Mouse (Mus musculus) retina, postnatal 7 days (tissue): Measurements from ENCODE around the gene Banp.

Experiments used
- DNase-seq: peaks from one replicate; pipeline ENCODE4 v3.0.0-alpha.2; 2012; ENCODE audit warnings: low read depth, low spot score

Banp gene

DNA sequence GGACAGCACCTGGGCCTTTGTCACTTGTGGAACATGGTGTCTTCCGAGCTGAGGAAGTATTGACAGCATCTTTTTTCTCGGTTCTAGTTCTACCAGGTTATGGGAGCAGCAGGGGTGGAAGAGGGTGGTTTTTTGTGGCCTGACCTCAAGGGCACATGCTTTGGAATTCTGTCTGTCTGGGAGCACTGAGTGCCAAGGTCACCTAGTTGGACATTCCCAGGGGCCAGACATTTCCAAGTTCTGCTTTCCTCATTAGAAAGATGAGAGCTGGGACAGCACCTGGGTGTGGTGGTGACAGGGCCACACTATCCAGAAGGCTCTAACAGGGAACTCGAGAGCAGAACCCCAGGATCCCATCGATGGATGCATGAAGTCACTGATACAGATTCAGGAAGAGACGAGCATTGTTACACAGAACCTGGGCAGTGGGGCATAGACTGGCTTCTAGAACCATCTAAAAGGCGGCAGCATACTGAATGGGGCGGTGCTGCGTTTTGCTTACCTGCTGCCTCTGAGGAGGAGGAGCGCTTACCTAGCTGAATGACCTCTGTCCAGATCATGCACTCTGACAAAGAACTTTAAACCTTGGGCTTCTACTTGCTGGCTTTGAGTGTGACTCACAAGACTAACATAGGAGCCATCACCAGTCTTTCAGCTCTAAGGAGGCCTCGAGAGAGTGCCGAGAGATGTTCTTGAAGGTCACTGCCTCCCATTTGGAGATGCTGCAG lies 31.4 kb downstream of the Banp start:
- DNase-seq, result no peak

DNA sequence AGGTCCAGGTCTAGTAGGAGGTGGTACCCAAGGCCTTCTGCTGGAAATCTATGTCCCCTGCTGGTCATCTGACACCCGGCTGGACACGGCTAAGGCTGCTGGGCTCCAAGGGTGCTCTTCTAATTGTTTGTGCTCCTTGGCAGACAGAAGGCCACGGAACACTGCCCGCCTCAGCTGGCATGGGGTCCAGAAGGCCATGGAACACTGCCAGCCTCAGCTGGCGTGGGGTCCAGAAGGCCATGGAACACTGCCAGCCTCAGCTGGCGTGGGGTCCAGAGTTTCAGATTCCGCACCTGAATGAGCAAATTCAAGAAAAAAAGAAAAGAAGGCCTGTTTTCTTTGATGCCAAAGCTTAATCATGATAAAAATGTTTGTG lies 32.0 kb downstream of the Banp start:
- DNase-seq, result no peak

DNA sequence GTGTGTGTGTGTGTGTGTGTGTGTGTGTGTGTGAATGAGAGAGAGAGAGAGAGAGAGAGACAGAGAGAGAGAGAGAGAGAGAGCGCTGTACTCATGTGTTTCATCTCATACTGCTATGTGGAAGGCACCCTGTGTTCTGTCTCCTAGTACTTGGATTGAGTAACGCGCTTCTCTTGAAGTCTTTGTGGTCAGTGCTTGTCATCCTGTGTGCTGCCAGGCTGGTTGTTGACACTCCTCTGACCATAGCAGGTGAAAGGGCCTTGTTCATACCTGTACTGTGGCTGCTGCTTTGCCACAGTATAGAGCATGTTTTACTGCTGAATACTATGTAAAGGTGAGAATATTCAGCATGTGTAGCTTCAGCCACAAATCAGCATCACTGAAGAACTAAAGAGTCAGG lies 36.1 kb downstream of the Banp start:
- DNase-seq, result no peak

DNA sequence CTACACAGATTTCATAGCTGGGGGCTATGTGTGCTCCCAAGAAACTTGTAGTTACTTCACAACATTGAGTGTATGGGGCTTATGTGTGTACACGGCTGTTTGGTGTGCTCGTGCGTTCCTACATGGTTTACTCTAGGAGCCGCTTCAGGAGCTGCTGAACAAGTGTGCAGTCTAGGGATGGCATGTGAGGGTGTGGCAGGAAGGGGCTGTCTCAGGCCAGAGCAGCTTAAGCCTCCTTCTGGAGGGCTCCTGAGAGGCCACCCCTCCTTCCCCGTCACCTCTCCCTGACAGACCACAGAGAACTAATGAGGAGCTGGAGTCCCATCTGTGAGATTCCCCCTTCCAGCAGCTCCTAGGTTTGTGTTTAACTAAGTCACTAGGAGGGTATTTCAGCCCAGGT lies 38.3 kb downstream of the Banp start:
- no peak for DNase-seq

DNA sequence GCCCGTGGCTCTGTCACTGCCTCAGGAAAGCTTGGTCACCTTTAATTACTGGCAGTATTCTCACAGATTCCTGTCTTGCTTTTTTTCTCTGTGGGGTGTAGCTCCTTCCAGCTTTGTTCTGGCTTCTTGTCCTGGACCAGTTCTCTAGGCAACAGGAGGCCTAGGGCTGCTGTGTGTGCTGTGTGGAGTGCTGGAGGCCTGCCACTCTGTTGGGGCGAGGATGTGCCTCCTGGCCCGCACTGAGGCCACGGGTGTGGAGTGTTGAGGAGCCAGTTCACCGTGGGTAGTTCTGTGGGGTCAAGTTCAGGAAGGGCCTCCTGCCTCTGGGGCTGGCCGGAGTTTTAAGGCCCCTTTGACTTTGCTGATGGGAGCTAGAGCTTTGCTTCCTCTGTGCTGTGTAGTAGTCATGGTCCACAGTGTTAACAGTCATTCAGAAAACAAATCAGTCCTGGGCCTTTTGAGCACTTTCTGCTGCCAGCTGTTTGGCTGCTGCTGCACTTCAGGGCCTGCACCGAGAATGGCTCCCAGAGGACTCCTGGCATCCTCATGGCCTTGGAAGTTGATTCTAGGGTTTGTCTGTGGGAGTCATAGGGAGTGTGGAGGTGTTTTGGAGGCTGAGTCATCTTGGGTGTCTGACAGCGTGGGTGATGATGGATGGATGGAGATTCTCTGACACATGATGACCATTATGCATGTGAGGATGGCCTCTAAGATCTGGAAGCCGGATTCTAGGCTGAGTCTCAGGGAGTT lies 41.1 kb downstream of the Banp start:
- DNase-seq, result no peak

DNA sequence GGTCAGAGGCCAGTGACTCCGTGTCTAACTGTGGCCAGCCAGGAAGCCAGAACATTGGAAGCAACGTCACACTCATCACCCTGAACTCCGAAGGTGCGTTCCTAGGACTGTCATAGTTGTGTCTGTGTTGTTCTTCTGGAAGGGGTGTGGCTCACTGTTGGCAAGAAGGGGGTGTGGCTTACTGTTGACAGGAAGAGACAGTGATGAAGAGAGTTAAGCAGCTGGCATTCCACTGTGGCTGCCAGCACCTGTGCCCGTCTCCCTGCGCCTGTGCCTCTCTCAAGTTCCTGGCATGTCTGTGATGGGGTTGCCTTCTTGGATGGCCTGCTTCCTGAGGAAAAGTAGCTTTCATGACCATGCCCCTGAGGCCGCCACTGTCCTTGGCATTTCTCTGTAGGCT lies 42.1 kb downstream of the Banp start:
- no peak for DNase-seq

DNA sequence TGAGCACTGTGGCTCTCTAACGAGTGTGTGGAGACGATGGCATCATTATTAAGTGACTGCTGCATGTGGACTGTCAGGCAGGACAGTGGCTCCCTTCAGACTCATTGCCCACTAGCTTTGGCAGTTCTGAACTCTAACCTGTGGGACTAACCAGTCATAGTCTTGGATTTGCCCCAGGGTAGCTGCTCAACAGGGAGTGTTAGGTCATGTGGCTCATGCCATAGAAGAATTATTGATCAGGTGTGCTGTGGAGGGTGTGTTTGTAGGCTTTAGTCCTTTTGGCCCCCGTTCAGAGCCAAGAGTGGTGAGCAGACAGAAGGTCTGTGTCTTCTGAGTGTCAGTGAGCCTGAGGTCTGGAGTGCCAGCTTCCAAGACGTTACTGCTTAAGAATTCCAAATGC lies 43.4 kb downstream of the Banp start:
- DNase-seq, result no peak

DNA sequence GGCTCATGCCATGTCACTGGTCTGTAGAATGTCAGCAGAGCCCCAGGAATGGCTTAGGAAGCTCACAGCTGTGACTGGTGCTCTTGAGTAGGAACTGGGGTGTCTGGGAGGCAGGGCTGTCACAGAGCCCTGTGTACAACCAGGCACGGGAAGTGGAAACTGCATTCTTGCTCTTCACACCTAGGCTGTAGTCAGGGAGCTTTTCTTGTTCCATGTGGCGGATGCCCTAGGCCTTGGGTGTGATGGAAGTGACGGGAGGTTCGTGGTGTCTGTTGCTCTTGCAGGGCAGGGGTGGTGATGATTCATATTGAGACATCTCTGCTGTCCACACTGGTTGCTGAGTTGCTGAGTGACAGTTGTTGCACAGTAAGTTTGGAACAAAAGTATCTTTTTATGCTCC lies 45.6 kb downstream of the Banp start:
- DNase-seq, result no peak

DNA sequence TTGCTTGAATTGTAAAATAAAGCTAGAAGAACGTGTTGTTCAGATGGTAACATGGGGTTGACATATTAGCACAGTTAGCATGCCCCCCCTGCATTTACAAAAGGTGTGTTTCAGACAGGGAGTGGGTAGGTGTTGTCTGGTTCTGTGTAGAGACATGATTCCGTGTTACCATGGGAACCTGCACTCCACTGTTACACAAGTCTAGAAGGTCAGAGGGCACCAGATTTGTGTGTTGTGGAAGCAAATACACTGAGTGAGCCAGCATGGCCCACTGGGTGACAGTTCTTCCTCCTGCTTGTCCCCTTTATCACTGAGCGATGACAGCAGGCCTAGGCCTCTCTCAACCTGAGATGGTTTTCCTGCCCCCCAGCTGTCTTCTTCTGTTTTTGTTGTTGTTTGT lies 46.3 kb downstream of the Banp start:
- no peak for DNase-seq

DNA sequence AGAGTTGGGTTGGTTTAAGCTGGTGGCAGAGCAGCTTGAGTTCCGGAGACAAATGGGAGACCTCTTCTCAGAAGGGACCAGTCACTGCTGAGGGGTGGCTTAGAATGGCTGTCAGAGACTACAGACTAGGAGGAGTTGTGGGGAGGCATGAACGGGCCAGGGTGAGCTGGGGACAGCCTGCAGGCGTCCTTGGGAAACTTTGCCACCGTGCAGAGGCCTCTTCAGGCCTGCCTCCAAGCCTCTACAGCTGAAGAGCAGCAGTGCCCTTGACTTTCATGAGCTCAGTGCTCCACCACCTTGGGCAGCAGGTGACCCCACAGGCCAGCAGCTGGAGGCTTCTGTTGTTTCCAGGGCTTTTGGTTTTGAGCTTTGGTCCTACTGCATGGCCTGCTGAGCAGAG lies 49.1 kb downstream of the Banp start:
- DNase-seq, result no peak

DNA sequence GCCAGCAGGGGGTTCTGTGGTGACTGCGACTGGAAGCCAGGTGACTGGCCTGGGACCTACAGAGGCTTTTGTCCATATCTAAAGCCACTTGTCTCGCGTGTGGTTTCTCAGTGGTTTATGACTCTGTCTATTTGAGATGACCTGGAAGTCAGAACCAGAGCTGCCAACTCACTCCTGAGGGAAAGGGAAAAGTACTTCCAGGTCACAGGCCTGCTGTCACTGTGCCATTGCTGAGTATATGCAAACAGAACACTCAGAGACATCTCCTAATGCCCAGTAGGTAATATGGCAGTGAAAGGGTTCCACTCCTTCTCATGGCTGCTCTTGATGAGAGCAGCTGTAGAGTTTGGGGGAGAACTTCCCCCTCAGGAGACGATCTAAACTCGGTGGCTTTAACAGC lies 49.7 kb downstream of the Banp start:
- no peak for DNase-seq

DNA sequence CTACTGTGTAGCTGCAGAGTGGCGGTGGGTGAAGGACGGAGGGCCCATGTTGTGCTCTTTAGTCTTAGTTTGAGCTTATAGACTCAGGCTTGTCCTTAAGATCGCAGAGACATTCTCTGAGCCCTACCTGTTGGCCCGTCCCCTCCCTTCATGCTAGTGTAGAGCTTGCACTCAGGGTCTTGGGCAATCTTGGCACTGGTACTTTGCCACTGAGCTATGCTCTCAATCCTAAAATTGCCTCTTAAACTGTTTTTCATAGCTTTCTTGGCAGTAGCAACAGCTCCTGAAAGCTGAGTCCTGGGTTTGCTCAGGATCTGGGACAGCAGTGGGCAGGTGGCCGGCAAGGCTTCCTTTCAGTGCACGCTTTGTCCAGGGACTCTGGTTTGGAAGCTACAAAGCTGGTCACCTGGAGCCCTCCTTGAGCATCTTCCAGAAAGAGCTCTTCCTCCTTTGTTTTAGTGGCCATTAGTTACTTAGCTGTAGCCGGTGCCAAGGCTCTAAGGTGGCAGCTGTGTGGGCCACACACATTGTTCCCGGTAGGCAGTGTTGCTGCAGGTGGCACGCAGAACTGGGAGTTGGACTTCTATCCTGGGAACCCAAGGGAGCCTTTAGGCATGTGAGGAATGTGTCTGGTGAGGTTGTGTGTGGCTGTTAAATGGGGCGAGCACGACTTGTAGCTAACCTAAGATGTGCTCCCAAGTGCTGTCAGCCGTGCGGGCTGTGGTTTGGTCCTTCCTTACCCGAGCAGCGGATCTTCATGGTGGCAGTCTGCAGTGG lies 52.0 kb downstream of the Banp start:
- no peak for DNase-seq

DNA sequence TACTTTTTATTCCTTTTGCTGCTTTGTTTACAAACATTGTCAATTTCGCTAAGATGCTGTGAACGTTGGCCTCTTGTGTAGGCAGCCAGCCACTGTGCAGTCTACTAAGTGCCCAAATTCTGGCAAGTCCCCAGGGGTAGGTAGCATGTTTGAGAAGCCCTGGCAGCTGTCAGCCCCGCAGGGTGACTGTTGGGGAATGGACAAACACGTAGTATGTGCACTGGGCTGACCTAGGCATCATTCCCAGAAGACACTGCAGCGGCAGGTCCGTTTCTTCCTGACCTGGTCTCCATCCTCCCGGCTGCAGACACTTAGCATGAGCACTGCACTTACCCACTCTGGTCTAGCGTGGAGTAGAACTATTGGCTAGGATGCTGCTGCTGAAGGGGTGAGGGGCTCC lies 54.1 kb downstream of the Banp start:
- DNase-seq, result no peak

DNA sequence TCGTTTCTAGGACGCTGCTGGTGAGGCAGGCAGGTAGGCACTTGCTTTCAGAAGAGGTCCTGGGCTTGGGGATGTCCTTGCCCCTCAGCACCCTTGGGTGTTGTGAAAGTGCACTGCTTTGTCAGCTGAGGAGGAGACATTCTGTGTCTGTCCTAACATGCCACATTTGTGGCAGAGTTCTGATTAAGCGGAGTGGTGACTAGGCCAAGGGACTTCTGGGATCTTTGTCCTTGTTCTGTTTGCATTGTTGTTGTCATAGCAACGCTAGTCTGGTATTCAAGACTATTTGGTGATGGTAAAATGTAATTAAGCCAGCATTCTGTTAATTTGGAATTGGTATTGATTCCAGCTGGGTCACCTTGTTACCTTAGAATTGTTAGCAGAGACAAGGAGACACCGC lies 54.6 kb downstream of the Banp start:
- no peak for DNase-seq

DNA sequence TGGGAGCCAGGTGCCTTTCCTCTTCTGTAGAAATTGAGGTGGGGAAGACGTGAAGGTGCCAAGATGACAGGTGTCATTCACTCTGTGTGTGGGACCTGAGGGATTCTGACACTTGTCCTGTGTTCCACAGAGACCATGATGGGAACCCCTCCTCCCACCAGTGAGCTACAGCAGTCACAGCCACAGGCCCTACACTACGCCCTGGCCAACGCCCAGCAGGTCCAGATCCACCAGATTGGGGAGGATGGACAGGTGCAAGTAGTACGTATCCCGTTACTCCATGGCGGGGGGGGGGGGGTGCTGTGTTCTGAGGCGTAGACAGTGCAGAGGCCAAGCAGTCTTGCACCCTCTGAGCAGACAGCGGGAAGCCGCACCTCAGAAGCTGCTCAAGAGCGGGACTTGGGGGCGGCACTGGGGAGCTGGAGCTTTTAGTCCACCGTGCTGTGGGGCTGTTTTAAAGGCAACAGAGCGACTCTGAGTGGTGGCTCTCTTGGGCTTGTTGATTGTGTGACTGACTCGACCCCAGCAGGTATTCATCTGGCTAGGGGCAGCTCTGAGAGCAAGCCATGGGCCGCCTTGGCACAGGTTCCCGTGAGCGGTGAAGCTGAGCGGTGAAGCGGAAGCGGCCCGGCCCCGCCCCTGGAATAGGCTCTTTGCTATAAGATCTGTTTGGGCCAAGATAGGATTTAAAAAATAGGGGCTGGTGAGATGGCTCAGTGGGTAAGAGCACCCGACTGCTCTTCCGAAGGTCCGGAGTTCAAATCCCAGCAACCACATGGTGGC lies 56.1 kb downstream of the Banp start:
- no peak for DNase-seq

DNA sequence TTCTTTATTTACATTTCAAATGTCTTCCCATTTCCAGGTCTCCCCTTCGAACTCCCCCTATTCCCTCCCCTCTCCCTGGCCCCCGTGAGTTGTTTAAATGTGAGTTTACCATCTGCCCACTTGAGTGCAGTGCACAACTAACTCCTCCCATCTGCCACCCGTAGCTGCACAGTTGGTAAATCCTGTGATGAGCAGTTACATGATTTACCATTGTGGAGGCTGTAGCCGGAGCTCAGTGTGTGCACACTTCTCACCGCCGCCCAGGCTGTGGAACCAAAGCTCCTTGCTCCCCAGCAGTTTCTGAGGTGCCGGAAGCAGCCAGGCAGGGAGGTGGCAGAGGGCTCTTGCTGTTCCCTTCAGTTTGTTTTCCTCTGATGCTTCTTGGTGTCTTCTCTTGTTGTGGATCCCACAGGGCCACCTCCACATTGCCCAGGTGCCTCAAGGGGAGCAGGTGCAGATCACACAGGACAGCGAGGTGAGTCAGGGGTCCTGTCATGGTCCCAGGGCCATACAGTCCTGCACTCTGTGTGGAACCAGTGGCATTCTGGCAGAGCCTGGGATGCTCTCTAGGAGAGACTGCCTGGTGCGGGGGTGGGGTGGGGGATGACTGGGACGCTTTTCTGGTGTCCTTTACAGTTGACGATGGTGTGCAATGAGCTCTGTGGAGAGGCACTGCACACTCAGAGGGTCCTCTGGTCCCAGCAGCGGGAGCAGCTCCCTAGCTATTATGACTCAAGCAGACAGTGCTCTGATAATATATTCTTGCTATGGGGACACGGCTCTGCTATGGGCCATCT lies 57.3 kb downstream of the Banp start:
- DNase-seq, result no peak

DNA sequence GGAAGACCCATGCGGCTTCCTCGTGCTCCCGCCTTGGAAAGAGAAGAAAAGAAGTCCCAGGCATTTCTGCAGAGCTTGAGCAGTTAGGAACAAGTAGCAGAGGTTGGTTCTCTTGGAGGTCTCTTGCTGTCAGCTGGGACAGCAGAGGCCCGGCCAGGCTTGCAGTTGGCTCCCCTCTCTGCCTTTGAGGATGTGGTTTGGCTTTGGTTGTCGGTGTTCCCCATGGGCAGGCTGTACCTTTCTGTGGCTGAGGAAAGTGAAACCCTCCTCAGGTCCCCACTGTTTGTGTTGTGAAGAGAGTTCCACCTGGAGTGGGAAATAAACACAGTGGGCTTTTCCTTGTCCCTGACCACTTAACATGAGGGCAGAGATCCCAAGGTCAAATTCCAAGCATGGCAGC lies 58.8 kb downstream of the Banp start:
- DNase-seq, result no peak

DNA sequence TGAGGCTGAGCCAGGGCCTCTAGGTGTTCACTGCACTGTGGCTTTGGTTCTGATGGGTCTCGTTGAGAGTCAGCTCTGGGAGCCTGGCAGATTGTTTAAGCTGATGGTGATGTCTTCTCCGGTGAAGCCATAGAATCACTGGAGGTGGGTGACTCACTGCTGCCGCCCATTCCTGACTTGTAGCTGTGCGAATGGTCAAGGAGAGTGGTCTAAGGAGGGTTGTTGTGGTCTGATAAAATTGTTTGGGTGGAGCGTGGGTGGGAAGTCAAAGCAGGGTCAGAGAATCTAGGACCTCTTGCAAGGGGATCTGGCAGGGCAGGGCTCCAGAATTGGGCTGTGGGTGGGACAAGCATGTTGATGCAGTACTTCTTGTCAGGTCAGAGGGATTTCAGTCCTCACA lies 61.1 kb downstream of the Banp start:
- DNase-seq, result no peak

DNA sequence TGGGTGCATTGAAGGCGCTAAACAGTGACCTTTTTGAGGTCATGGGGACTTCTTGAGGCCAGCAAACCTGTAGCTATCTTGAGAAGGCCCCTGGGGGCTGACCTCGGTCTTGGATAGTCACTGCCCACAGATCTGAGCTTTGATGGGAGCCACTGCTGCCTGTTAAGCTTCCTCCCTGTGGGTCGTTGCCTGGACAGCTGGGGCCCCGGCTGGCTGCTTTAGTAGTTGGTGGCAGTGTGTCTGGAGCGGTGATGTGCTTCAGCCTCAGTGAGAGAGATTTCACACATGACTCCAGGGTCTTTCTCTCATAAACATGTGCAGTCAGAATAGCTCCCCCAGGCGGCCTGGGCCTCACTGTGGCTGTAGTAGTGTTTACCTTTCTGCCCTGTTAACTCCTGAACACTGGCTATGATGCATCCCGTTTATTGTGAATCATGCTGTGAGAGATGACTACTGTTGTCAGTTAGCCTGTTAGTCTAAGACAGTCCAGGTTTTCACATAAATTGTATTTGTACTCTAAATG lies 61.6 kb downstream of the Banp start:
- no peak for DNase-seq

DNA sequence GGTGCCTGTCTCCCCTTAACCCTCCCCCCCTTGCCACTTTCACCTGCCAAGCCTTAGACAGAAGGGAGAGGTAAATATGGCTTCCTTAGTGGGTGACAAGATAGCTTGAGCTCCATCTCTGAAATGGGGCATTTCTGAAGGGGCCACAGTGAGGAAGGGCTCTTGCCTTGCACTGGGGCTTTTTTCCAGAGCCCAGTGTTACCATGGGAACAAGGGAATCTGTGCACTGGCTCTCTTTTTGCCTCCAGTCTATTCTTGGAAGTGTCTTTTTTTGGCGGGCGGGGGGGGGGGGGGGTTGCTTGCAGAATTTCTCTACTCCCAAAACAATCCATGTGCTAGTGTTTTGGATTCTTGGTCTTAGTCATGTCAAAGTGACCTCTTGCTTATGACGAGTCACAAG lies 65.1 kb downstream of the Banp start:
- no peak for DNase-seq
